Mouse (Mus musculus) CH12.LX (cell line): ENCODE results near the gene Calhm3. TPM values are rescaled to one million over a fixed set of nuclear protein-coding genes. Genes with fewer than 3 reads are reported as not detected.

ENCODE experiments used
- DNase-seq: peaks from one replicate; pipeline ENCODE4 v3.0.0-alpha.2; 2013; ENCODE audit errors: extremely low read depth
- H3K27ac ChIP-seq: 2 replicates; pipeline ENCODE4 v1.5.1; 2012; ENCODE audit warnings: low read depth, mild to moderate bottlenecking, control low read depth, moderate library complexity; ENCODE audit not compliant: insufficient read depth
- H3K27me3 ChIP-seq: replicated peaks from 2 replicates; pipeline ENCODE3; 2012; ENCODE audit warnings: inconsistent platforms
- H3K36me3 ChIP-seq, 2 experiments: replicated peaks in 1 of 2; 2 replicates each; pipeline versions ENCODE3 to v1.6.1; 2012; ENCODE audit warnings: inconsistent platforms in 1 of 2, low read length in 1 of 2, mild to moderate bottlenecking in 1 of 2, mixed read lengths in 1 of 2, moderate library complexity in 1 of 2; ENCODE audit not compliant: control insufficient read depth in 1 of 2, insufficient read depth in 1 of 2
- H3K4me1 ChIP-seq, 2 experiments: 2 replicates each; pipeline ENCODE4 v1.6.1; 2012; ENCODE audit warnings: inconsistent platforms in 1 of 2, moderate library complexity in 1 of 2; ENCODE audit not compliant: insufficient read depth in 2 of 2, control insufficient read depth in 1 of 2
- H3K4me2 ChIP-seq: 2 replicates; pipeline ENCODE4 v1.6.1; 2012; ENCODE audit warnings: low read depth, mild to moderate bottlenecking, control low read depth; ENCODE audit not compliant: poor library complexity, insufficient read depth, severe bottlenecking
- H3K4me3 ChIP-seq, 3 experiments: fragments of 150-350 bp in 1 of 3; sonication (generic) in 1 of 3; replicated peaks in 1 of 3; 2 replicates each; pipeline versions ENCODE3 to v1.5.1; 2011 to 2012; ENCODE audit warnings: low read depth in 2 of 3, low read length in 2 of 3, mild to moderate bottlenecking in 2 of 3, moderate library complexity in 2 of 3, control low read depth in 1 of 3, improper control_type of control experiment in 1 of 3, inconsistent platforms in 1 of 3, mixed read lengths in 1 of 3; ENCODE audit not compliant: poor library complexity in 1 of 3
- H3K79me2 ChIP-seq: replicated peaks from 2 replicates; pipeline ENCODE4 v1.6.1; 2012; ENCODE audit warnings: mild to moderate bottlenecking, moderate library complexity; ENCODE audit not compliant: control insufficient read depth, poor library complexity, insufficient read depth, severe bottlenecking; ENCODE audit errors: extremely low read depth
- H3K9ac ChIP-seq: 2 replicates; pipeline ENCODE4 v1.6.1; 2012; ENCODE audit warnings: low read depth, mild to moderate bottlenecking, control low read depth, moderate library complexity; ENCODE audit not compliant: insufficient read depth
- H3K9me3 ChIP-seq: replicated peaks from 2 replicates; pipeline ENCODE3; 2012; ENCODE audit warnings: low read length, inconsistent platforms, mixed read lengths
- CHD1 ChIP-seq: IDR thresholded peaks from 2 replicates; pipeline ENCODE4 v1.6.1; 2012; ENCODE audit warnings: low read depth, low read length, improper control_type of control experiment, inconsistent platforms
- CTCF ChIP-seq, 2 experiments: IDR thresholded peaks in 1 of 2; conservative IDR thresholded peaks in 1 of 2; 2 replicates each; pipeline ENCODE4 v1.5.1; 2011 to 2012; ENCODE audit warnings: low read depth in 2 of 2, low read length in 2 of 2, improper control_type of control experiment in 1 of 2, inconsistent platforms in 1 of 2, mild to moderate bottlenecking in 1 of 2, moderate library complexity in 1 of 2
- ETS1 ChIP-seq: conservative IDR thresholded peaks from 2 replicates; pipeline ENCODE4 v1.6.1; 2012; ENCODE audit warnings: low read depth, mild to moderate bottlenecking, inconsistent platforms, low read length, improper control_type of control experiment, moderate library complexity
- JUN ChIP-seq: IDR thresholded peaks from 2 replicates; pipeline ENCODE4 v1.6.1; 2011; ENCODE audit warnings: low read depth, mild to moderate bottlenecking, low read length, improper control_type of control experiment, moderate library complexity; ENCODE audit not compliant: insufficient read depth
- JUND ChIP-seq: conservative IDR thresholded peaks from 2 replicates; pipeline ENCODE4 v1.6.1; 2011; ENCODE audit warnings: low read depth, low read length, improper control_type of control experiment
- MAFK ChIP-seq: IDR thresholded peaks from 2 replicates; pipeline ENCODE4 v1.6.1; 2011; ENCODE audit warnings: low read length, improper control_type of control experiment; ENCODE audit not compliant: insufficient replicate concordance
- MAZ ChIP-seq: IDR thresholded peaks from 2 replicates; pipeline ENCODE4 v1.6.1; 2012; ENCODE audit warnings: low read depth, mild to moderate bottlenecking, inconsistent platforms, low read length, improper control_type of control experiment, moderate library complexity
- MEF2A ChIP-seq: IDR thresholded peaks from 2 replicates; pipeline ENCODE4 v1.6.1; 2014; ENCODE audit warnings: low read depth, mild to moderate bottlenecking, inconsistent platforms, low read length, improper control_type of control experiment, borderline replicate concordance
- NELFE ChIP-seq: IDR thresholded peaks from 2 replicates; pipeline ENCODE4 v1.6.1; 2011; ENCODE audit warnings: low read depth, low read length, improper control_type of control experiment
- NRF1 ChIP-seq: IDR thresholded peaks from 2 replicates; pipeline ENCODE4 v1.6.1; 2014; ENCODE audit warnings: low read depth, mild to moderate bottlenecking, inconsistent platforms, low read length, improper control_type of control experiment, moderate library complexity
- POLR2AphosphoS2 ChIP-seq: IDR thresholded peaks from 2 replicates; pipeline ENCODE4 v1.6.1; 2011; ENCODE audit warnings: low read depth, low read length, improper control_type of control experiment
- RCOR1 ChIP-seq: conservative IDR thresholded peaks from 2 replicates; pipeline ENCODE4 v1.6.1; 2012; ENCODE audit warnings: low read depth, mild to moderate bottlenecking, inconsistent platforms, low read length, improper control_type of control experiment
- SMC3 ChIP-seq: IDR thresholded peaks from 2 replicates; pipeline ENCODE4 v1.6.1; 2011; ENCODE audit warnings: low read depth, low read length, improper control_type of control experiment
- TBP ChIP-seq: conservative IDR thresholded peaks from 2 replicates; pipeline ENCODE4 v1.6.1; 2011; ENCODE audit warnings: low read depth, low read length, improper control_type of control experiment
- TCF12 ChIP-seq: IDR thresholded peaks from 2 replicates; pipeline ENCODE4 v1.6.1; 2014; ENCODE audit warnings: low read depth, mild to moderate bottlenecking, inconsistent platforms, low read length, improper control_type of control experiment
- UBTF ChIP-seq: IDR thresholded peaks from 2 replicates; pipeline ENCODE4 v1.6.1; 2012; ENCODE audit warnings: low read depth, mild to moderate bottlenecking, inconsistent platforms, low read length, improper control_type of control experiment, moderate library complexity
- USF1 ChIP-seq: IDR thresholded peaks from 2 replicates; pipeline ENCODE4 v1.6.1; 2014; ENCODE audit warnings: low read depth, mild to moderate bottlenecking, inconsistent platforms, low read length, improper control_type of control experiment
- USF2 ChIP-seq: conservative IDR thresholded peaks from 2 replicates; pipeline ENCODE4 v1.6.1; 2011; ENCODE audit warnings: low read depth, low read length, improper control_type of control experiment
- ZMIZ1 ChIP-seq: IDR thresholded peaks from 2 replicates; pipeline ENCODE4 v1.6.1; 2012; ENCODE audit warnings: low read depth, mild to moderate bottlenecking, inconsistent platforms, low read length, improper control_type of control experiment
- ZNF384 ChIP-seq: IDR thresholded peaks from 2 replicates; pipeline ENCODE4 v1.6.1; 2012; ENCODE audit warnings: low read depth, low read length, improper control_type of control experiment, inconsistent platforms
- dilution Hi-C: fragments of 300-500 bp; cut with MboI; formaldehyde crosslinking; loops from 2 replicates; pipeline ENCODE4 v1.14.3; 2020; ENCODE audit warnings: low sequenced_read_pairs; ENCODE audit not compliant: extremely low pct_unique_long_range_greater_than_20kb, extremely low pct_ligation_motif_present
- in situ Hi-C: fragments of 300-500 bp; cut with MboI; formaldehyde crosslinking; loops from 3 replicates; pipeline ENCODE4 v1.14.3; 2019; ENCODE audit warnings: low sequenced_read_pairs, low pct_ligation_motif_present, low pct_unique_long_range_greater_than_20kb, mixed read lengths
- polyA plus RNA-seq: library from polyadenylated mRNA; unstranded; fragments of >175 nt; gene quantifications from 2 replicates; pipeline ENCODE4 v1.2.1, GENCODE M21; 2012; ENCODE audit warnings: low read depth; ENCODE audit not compliant: insufficient read length
- total RNA-seq, 2 experiments: library from RNA; depleted of rRNA; stranded (reverse); fragments of 300-350 nt in 1 of 2; fragments of >200 nt in 1 of 2; gene quantifications; 2 replicates each; pipeline ENCODE4 v1.2.3; 2012 to 2014

The Calhm3 gene
- total and polyA plus RNA-seq, 3 experiments = not detected

GRCm38 (mm10) chr19:47151332-47152061, 6.1 kb downstream of the Calhm3 start:
- H3K36me3 ChIP-seq = no peaks in the 10 kb centered on the region
- no peak overlapping the region for H3K27ac ChIP-seq
- no peaks in the 10 kb centered on the region for H3K9me3 ChIP-seq
- TF ChIP-seq RCOR1 (no peak), POLR2AphosphoS2 (no peak), MAFK (no peak), MEF2A (no peak), CTCF (conservative IDR thresholded peaks at IDR 0.05 in 1 of 2, IDR thresholded peaks at IDR 0.05 in 1 of 2; ENCODE audit: low read depth in 2 of 2, low read length in 2 of 2) (no peak), MAZ (no peak), USF2 (no peak), SMC3 (no peak), NELFE (no peak), ETS1 (no peak), ZMIZ1 (no peak), UBTF (no peak), ZNF384 (no peak), JUND (no peak), TBP (no peak), NRF1 (no peak), CHD1 (no peak), USF1 (no peak), JUN (no peak), TCF12 (no peak)
- H3K4me1 ChIP-seq = peaks cover 12 to 30% of the 10 kb centered on the region in 2 experiments
- in situ Hi-C loops = no loop called here
- no peak overlapping the region for H3K9ac ChIP-seq
- H3K4me3 ChIP-seq = no peak overlapping the region
- H3K4me2 ChIP-seq = no peak overlapping the region
- dilution Hi-C loops = no loop called here
- H3K79me2 ChIP-seq = no peaks in the 10 kb centered on the region
- DNase-seq = no peak
- no peaks in the 10 kb centered on the region for H3K27me3 ChIP-seq

GRCm38 (mm10) chr19:47149854-47150253, 7.7 kb downstream of the Calhm3 start:
- Histone ChIP-seq H3K79me2 (no peaks in the 10 kb centered on the region), H3K27ac (no peak overlapping the region), H3K4me3 (no peak overlapping the region), H3K4me1 (peaks cover 21 to 45% of the 10 kb centered on the region in 2 experiments), H3K9ac (no peak overlapping the region), H3K4me2 (no peak overlapping the region), H3K36me3 (no peaks in the 10 kb centered on the region), H3K9me3 (no peaks in the 10 kb centered on the region), H3K27me3 (no peaks in the 10 kb centered on the region)
- in situ Hi-C loops (no loop called here), dilution Hi-C loops (no loop called here)
- TF ChIP-seq RCOR1 = no peak
- DNase-seq = no peak
